Mouse (Mus musculus) 3134 (cell line): ENCODE data around the gene Stim1.
"Not testable (repeated sequence)": the region's sequence is repeated elsewhere in the genome, so short reads cannot be mapped to it uniquely, and the experiment has no call there.

Source experiments
- DNase-seq: peaks from one replicate; pipeline ENCODE4 v3.0.0-alpha.2; 2011; ENCODE audit warnings: low spot score; ENCODE audit not compliant: insufficient read length; ENCODE audit errors: extremely low read depth

The Stim1 gene

GRCm38 (mm10) chr7:102248691-102249404 is 18.8 kb upstream of the Stim1 start:
- no peak for DNase-seq

DNA sequence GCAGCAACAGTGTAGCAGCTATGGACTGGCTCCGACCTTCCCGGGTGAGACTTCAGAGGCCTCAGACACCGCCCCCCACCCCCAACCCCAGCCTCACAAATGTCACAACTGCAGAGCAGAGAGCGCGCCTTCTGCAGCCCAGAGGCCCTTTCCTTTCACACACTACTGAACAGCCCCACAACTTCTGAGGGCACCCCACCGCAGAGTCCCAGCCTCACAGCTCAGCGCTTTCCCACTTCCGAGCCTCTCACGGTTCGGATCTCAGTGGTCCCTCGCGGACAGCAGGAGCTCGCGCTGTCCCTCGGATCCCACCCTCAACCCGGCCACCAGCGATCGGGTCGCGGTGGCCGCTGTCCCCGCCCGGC is 18.1 kb upstream of the Stim1 start:
- no peak for DNase-seq

- DNase-seq: peak; percentile 76
Measured at GRCm38 (mm10) chr7:102249896-102250630, 17.5 kb upstream of the Stim1 start.

DNA sequence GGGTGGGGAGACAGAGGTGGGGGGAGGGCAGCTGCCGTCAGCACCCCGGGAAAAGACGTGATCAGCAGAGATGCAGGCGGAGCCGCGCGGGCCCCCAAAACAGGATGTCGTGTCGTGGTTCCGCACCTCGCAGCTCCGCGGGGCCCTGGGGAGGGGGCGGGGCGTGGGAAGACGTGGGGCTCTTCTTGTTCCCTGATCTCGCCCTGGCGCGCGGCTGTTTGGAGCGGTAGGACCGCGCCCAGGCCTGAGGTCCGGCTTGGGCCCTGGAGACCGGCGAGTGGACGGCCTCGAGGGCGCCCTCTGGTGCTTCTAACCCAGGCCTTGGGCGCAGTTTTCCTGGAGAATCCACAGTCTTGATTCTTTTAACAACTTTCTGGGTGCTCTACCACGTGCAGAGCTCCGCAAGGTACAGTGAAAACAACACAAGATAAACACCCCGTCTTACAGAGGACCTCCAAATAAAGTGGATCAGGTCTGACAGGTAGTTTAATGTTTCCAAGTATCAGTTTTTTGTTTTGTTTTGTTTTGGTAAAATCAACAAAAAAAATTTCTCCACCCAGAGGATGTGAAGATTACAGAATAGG is 16.9 kb upstream of the Stim1 start:
- peak; percentile 93 for DNase-seq

GRCm38 (mm10) chr7:102253631-102254030 is 14.0 kb upstream of the Stim1 start:
- DNase-seq: no peak

DNA sequence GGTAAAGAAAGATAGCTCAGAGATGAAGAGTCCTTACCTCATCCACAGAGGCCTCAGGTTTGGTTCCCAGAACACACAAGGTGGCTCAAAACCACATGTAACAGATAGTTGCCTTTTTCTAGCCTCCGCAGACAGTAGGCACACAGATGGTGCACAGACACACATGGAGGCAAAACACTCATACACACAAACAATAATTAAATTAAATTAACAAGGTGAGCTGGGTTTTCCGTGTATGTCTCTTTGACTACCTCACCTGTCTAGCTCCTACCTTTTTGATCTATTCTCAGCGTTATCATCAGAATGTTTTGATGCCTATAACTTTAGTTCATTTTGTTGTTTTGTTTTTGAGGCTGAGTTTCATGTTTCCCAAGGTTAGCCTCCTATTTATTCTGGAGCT is 11.7 kb upstream of the Stim1 start, which contains the start of gene Rhog:
Rhog (minus strand) TSS at position 101 of the 400 bp plus-strand sequence.
- no peak for DNase-seq

DNA sequence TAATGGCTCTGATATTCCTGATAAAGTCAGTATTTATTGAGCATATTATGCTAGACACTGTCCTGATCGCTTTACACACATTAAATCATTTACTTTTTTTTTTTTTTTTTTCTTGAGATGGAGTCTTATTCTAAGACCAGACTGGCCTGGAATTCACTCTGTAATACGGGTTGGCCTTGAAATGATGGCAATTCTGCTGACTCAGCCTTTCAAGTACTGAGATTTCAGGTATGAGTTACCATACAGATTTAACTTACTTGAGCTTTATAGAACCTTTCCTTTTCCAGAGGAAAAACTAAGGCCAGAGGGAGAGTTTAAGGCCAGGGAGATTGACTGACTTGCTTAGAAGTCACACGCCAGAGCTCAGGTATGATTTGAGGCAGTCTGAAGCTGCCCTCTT is 11.0 kb upstream of the Stim1 start:
- DNase-seq: no peak

- DNase-seq: no peak
Measured at GRCm38 (mm10) chr7:102258189-102258588, 9.4 kb upstream of the Stim1 start.

GRCm38 (mm10) chr7:102258753-102259152 is 8.9 kb upstream of the Stim1 start:
- no peak for DNase-seq

- no peak for DNase-seq
Measured at GRCm38 (mm10) chr7:102259716-102260479, 7.7 kb upstream of the Stim1 start.

- no peak for DNase-seq
Measured at GRCm38 (mm10) chr7:102260518-102260917, 7.1 kb upstream of the Stim1 start.

- DNase-seq: no peak
Measured at GRCm38 (mm10) chr7:102263020-102263419, 4.6 kb upstream of the Stim1 start.

DNA sequence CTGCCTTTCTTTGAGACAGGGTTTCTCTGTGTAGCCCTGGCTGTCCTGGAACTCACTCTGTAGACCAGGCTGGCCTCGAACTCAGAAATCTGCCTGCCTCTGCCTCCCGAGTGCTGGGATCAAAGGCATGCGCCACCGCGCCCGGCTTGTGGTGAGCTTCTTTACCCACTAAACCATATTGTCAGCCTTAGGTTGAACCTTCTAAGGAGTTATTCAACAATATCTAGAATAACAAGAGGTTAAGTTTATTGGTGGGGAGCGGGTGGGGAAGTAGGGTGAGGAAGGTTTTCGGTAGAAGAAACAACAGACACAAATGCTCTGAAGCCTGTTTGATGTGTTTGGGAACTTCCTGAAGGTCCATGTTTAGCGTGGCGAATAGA is 1.6 kb upstream of the Stim1 start:
- DNase-seq: not testable (repeated sequence)

DNA sequence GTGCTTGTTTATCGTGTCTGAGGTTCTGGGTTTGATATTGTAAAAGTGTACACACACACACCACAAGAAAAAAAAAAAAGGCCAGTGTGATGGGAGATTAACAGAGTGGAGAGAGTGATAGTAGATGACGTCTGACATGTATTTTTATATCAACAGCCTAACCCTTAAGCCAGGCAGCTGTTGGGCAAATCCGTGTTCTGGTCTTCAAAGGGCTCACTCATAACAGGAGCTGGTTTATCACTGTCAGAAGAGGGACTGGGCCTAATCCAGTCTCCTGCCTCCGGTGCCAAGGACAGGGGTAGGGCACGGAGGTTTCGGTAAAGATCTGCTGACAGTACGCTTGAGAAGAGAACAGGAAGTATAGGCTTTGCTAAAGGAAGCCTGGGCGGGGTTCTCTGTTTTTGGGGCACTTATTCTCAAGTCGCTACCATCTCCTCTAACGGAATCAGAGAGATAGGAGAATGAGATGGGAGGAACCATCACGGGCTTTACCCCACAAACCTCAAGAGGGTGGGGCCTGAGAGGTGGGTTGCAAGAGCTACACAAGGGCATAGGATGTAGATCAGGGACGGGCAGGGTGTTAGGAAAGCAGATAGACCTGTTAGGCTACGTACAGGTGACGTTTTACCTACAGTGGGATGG is 1.1 kb upstream of the Stim1 start:
- no peak for DNase-seq

DNA sequence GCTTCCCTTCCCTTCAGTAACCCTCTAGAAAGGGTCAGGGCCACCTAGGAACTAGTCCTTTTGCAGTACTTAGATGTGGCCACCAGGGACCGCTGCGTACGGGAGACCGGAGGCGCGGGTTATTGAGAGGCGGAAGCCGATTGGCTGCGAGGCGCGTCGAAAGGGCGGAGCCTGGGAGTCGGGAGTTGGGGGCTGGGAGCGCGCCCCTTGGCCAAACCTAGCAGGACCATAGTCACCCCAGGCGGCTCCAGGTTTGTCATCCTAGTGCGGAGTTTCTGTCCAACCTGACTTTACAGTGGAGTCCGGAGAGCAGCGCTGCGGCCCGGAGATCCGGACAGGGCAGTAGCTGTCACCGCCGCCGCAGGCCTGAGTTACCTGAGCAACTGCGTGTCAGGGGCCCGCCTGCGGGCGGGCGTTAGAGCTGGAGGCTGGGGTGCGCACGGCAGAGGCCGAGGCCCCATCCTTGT is 460 bp upstream of the Stim1 start:
- DNase-seq: peak; percentile 92

- DNase-seq: no peak
Measured at GRCm38 (mm10) chr7:102268395-102268748, 766 bp downstream of the Stim1 start.

- DNase-seq: no peak
Measured at GRCm38 (mm10) chr7:102272422-102272948, 4.9 kb downstream of the Stim1 start.

- DNase-seq: no peak
Measured at GRCm38 (mm10) chr7:102281403-102281802, 13.8 kb downstream of the Stim1 start.

GRCm38 (mm10) chr7:102282261-102282660 is 14.7 kb downstream of the Stim1 start:
- DNase-seq: no peak

DNA sequence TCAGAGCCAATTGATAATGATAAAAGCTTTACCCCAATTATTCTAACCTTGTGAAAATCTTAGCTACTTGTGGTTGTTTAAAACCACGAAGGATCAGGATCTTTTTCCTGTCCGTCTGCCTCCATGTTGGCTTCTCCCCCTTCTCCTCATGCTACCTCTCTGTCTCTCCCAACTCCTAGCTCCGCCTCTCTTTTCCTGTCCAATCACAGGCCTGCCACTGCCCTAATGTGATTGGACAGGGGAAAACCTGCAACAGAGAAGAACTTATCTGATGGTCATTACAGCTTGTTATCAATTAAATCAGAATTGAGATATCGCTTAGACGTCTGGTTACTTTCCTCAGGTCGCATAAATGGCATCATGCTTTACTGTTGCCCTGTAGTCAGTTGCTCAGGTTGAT is 21.9 kb downstream of the Stim1 start:
- no peak for DNase-seq
